Mouse (Mus musculus): ENCODE measurements around the gene Tagln2.

Gene Tagln2

GRCm38 (mm10) chr1:172481540-172482280 lies 18.1 kb upstream of the Tagln2 start, which contains the start of gene Igsf9:
Igsf9 (plus strand) TSS chr1:172481788.
- peak; percentile 23 for DNase-seq (ENCODE audit: low read depth)

- no peak for DNase-seq (ENCODE audit: low read depth)
Observed at GRCm38 (mm10) chr1:172482518-172483360, 17.1 kb upstream of the Tagln2 start.

- DNase-seq (ENCODE audit: low read depth): no peak
Observed at GRCm38 (mm10) chr1:172483361-172483660, 16.5 kb upstream of the Tagln2 start.

- no peak for DNase-seq (ENCODE audit: low read depth)
Observed at GRCm38 (mm10) chr1:172484236-172484635, 15.6 kb upstream of the Tagln2 start.

GRCm38 (mm10) chr1:172484671-172485070 lies 15.2 kb upstream of the Tagln2 start:
- no peak for DNase-seq (ENCODE audit: low read depth)

GRCm38 (mm10) chr1:172485821-172486220 lies 14.0 kb upstream of the Tagln2 start:
- no peak for DNase-seq (ENCODE audit: low read depth)

GRCm38 (mm10) chr1:172486236-172486635 lies 13.6 kb upstream of the Tagln2 start:
- no peak for DNase-seq (ENCODE audit: low read depth)

- no peak for DNase-seq (ENCODE audit: low read depth)
Observed at GRCm38 (mm10) chr1:172486651-172487050, 13.2 kb upstream of the Tagln2 start.

GRCm38 (mm10) chr1:172487859-172488258 lies 12.0 kb upstream of the Tagln2 start:
- DNase-seq (ENCODE audit: low read depth): no peak

GRCm38 (mm10) chr1:172488831-172489230 lies 11.0 kb upstream of the Tagln2 start:
- DNase-seq (ENCODE audit: low read depth): no peak

GRCm38 (mm10) chr1:172489585-172490250 lies 10.1 kb upstream of the Tagln2 start:
- no peak for DNase-seq (ENCODE audit: low read depth)

GRCm38 (mm10) chr1:172490261-172490661 lies 9.6 kb upstream of the Tagln2 start:
- no peak for DNase-seq (ENCODE audit: low read depth)

- no peak for DNase-seq (ENCODE audit: low read depth)
Observed at GRCm38 (mm10) chr1:172492047-172492446, 7.8 kb upstream of the Tagln2 start.

GRCm38 (mm10) chr1:172493516-172493915 lies 6.3 kb upstream of the Tagln2 start:
- DNase-seq (ENCODE audit: low read depth): no peak

- DNase-seq (ENCODE audit: low read depth): no peak
Observed at GRCm38 (mm10) chr1:172496030-172496429, 3.8 kb upstream of the Tagln2 start.

GRCm38 (mm10) chr1:172497428-172497827 lies 2.4 kb upstream of the Tagln2 start:
- DNase-seq (ENCODE audit: low read depth): no peak

- no peak for DNase-seq (ENCODE audit: low read depth)
Observed at GRCm38 (mm10) chr1:172500451-172501370, 864 bp downstream of the Tagln2 start.

GRCm38 (mm10) chr1:172501371-172502144 lies 1.7 kb downstream of the Tagln2 start:
- peak; percentile 62 for DNase-seq (ENCODE audit: low read depth)

GRCm38 (mm10) chr1:172502145-172503110 lies 2.6 kb downstream of the Tagln2 start:
- DNase-seq (ENCODE audit: low read depth): no peak

All from fibroblast of lung, adult 2 months (primary cell).